Mouse (Mus musculus) stomach, postnatal 0 days (tissue): ENCODE results near the gene Drc7.

Experiments
- CTCF ChIP-seq: IDR thresholded peaks from 2 replicates; pipeline ENCODE4 v1.5.1; 2016; ENCODE audit warnings: antibody characterized with exemption, low read depth, mild to moderate bottlenecking, moderate library complexity
- EP300 ChIP-seq: optimal IDR thresholded peaks from 2 replicates; pipeline ENCODE3; 2016; ENCODE audit warnings: antibody characterized with exemption

DNA sequence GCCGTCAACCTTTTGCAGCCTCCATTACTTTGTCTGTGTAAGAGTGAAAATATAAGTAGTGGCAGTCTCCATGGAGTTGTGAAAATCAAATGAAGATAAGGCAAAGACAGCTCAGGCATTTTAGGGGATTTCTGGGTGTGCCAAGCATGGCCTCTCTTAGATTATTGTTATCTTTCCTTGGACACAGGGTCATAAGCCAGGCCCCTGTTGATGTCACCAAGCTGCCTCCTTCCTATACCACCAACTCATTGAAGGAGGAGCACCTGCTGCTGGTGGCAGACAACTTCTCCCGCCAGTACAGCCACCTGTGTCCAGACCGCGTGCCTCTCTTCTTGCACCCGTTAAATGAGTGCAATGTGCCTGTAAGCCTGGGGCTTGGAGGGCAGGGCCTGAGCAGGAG, 1.5 kb downstream of the Drc7 start:
- TF ChIP-seq CTCF (no peak), EP300 (no peak)
